Mouse (Mus musculus): Measurements from ENCODE around the gene Ntm. TPM values are rescaled to one million over a fixed set of nuclear protein-coding genes. Genes with fewer than 3 reads are reported as not detected.

The Ntm gene
- polyA plus RNA-seq, 1 experiment from 2014 or later = not detected

GRCm38 (mm10) chr9:29128416-29128815 is 834.5 kb downstream of the Ntm start:
- Histone ChIP-seq H3K36me3 (ENCODE audit: inconsistent target) (no peaks in the 10 kb centered on the region), H3K27ac (no peak overlapping the region), H3K79me2 (ENCODE audit: inconsistent target) (no peaks in the 10 kb centered on the region), H3K4me3 (ENCODE audit: inconsistent target) (no peak overlapping the region)
- 97% methylated on average over 2 of the region's 2 CpGs for WGBS (ENCODE audit: missing documents)

- Histone ChIP-seq H3K4me3 (ENCODE audit: inconsistent target) (no peak overlapping the region), H3K27ac (no peak overlapping the region), H3K36me3 (ENCODE audit: inconsistent target) (no peaks in the 10 kb centered on the region), H3K79me2 (ENCODE audit: inconsistent target) (no peaks in the 10 kb centered on the region)
- 84% methylated on average over 3 of the region's 3 CpGs for WGBS (ENCODE audit: missing documents)
Observed at GRCm38 (mm10) chr9:29124455-29124854, 838.5 kb downstream of the Ntm start.

- Histone ChIP-seq H3K4me3 (ENCODE audit: inconsistent target) (no peak overlapping the region), H3K27ac (no peak overlapping the region), H3K36me3 (ENCODE audit: inconsistent target) (no peaks in the 10 kb centered on the region), H3K79me2 (ENCODE audit: inconsistent target) (no peaks in the 10 kb centered on the region)
- WGBS (ENCODE audit: missing documents) = 86% methylated on average over 2 of the region's 2 CpGs
Observed at GRCm38 (mm10) chr9:29123828-29124227, 839.1 kb downstream of the Ntm start.

GRCm38 (mm10) chr9:29117561-29118112 is 845.3 kb downstream of the Ntm start:
- H3K36me3 ChIP-seq (ENCODE audit: inconsistent target) = no peaks in the 10 kb centered on the region
- 78% methylated on average over 1 of the region's 2 CpGs for WGBS (ENCODE audit: missing documents)
- no peak overlapping the region for H3K4me3 ChIP-seq (ENCODE audit: inconsistent target)

GRCm38 (mm10) chr9:29115337-29115736 is 847.6 kb downstream of the Ntm start:
- WGBS (ENCODE audit: missing documents) = 62% methylated on average over 2 of the region's 2 CpGs
- H3K79me2 ChIP-seq (ENCODE audit: inconsistent target) = no peaks in the 10 kb centered on the region
- H3K27ac ChIP-seq = no peak overlapping the region
- no peaks in the 10 kb centered on the region for H3K36me3 ChIP-seq (ENCODE audit: inconsistent target)
- H3K4me3 ChIP-seq (ENCODE audit: inconsistent target) = no peak overlapping the region

More at GRCm38 (mm10) chr9:29117561-29118112, 845.3 kb downstream of the Ntm start:
- Histone ChIP-seq H3K79me2 (ENCODE audit: inconsistent target) (no peaks in the 10 kb centered on the region), H3K27ac (no peak overlapping the region)

- H3K4me3 ChIP-seq (ENCODE audit: inconsistent target) = no peak overlapping the region
- 51% methylated on average over 3 of the region's 3 CpGs for WGBS (ENCODE audit: missing documents)
- H3K36me3 ChIP-seq (ENCODE audit: inconsistent target) = no peaks in the 10 kb centered on the region
- H3K27ac ChIP-seq = no peak overlapping the region
- H3K79me2 ChIP-seq (ENCODE audit: inconsistent target) = no peaks in the 10 kb centered on the region
Observed at GRCm38 (mm10) chr9:29106771-29107170, 856.2 kb downstream of the Ntm start.

- no peaks in the 10 kb centered on the region for H3K36me3 ChIP-seq (ENCODE audit: inconsistent target)
- WGBS (ENCODE audit: missing documents) = 66% methylated on average over 5 of the region's 5 CpGs
- H3K4me3 ChIP-seq (ENCODE audit: inconsistent target) = no peak overlapping the region
- H3K27ac ChIP-seq = no peak overlapping the region
- H3K79me2 ChIP-seq (ENCODE audit: inconsistent target) = no peaks in the 10 kb centered on the region
Observed at GRCm38 (mm10) chr9:29104442-29104841, 858.5 kb downstream of the Ntm start.

GRCm38 (mm10) chr9:29103993-29104392 is 858.9 kb downstream of the Ntm start:
- WGBS (ENCODE audit: missing documents) = 72% methylated on average over 6 of the region's 6 CpGs
- no peak overlapping the region for H3K27ac ChIP-seq
- no peaks in the 10 kb centered on the region for H3K36me3 ChIP-seq (ENCODE audit: inconsistent target)
- no peak overlapping the region for H3K4me3 ChIP-seq (ENCODE audit: inconsistent target)
- no peaks in the 10 kb centered on the region for H3K79me2 ChIP-seq (ENCODE audit: inconsistent target)

GRCm38 (mm10) chr9:29100624-29101023 is 862.3 kb downstream of the Ntm start:
- no peaks in the 10 kb centered on the region for H3K36me3 ChIP-seq (ENCODE audit: inconsistent target)
- no peak overlapping the region for H3K27ac ChIP-seq
- WGBS (ENCODE audit: missing documents) = 80% methylated on average over 5 of the region's 5 CpGs
- no peak overlapping the region for H3K4me3 ChIP-seq (ENCODE audit: inconsistent target)
- no peaks in the 10 kb centered on the region for H3K79me2 ChIP-seq (ENCODE audit: inconsistent target)

GRCm38 (mm10) chr9:29092443-29092842 is 870.5 kb downstream of the Ntm start:
- Histone ChIP-seq H3K4me3 (ENCODE audit: inconsistent target) (no peak overlapping the region), H3K36me3 (ENCODE audit: inconsistent target) (no peaks in the 10 kb centered on the region), H3K27ac (no peak overlapping the region), H3K79me2 (ENCODE audit: inconsistent target) (no peaks in the 10 kb centered on the region)

- Histone ChIP-seq H3K36me3 (ENCODE audit: inconsistent target) (no peaks in the 10 kb centered on the region), H3K79me2 (ENCODE audit: inconsistent target) (no peaks in the 10 kb centered on the region), H3K27ac (no peak overlapping the region), H3K4me3 (ENCODE audit: inconsistent target) (no peak overlapping the region)
- WGBS (ENCODE audit: missing documents) = 60% methylated on average over 5 of the region's 5 CpGs
Observed at GRCm38 (mm10) chr9:29088657-29089056, 874.3 kb downstream of the Ntm start.

- 78% methylated on average over 4 of the region's 4 CpGs for WGBS (ENCODE audit: missing documents)
- no peaks in the 10 kb centered on the region for H3K36me3 ChIP-seq (ENCODE audit: inconsistent target)
- H3K79me2 ChIP-seq (ENCODE audit: inconsistent target) = no peaks in the 10 kb centered on the region
- H3K27ac ChIP-seq = no peak overlapping the region
- H3K4me3 ChIP-seq (ENCODE audit: inconsistent target) = no peak overlapping the region
Observed at GRCm38 (mm10) chr9:29087656-29088055, 875.3 kb downstream of the Ntm start.

- Histone ChIP-seq H3K36me3 (ENCODE audit: inconsistent target) (no peaks in the 10 kb centered on the region), H3K79me2 (ENCODE audit: inconsistent target) (no peaks in the 10 kb centered on the region), H3K27ac (no peak overlapping the region), H3K4me3 (ENCODE audit: inconsistent target) (no peak overlapping the region)
Observed at GRCm38 (mm10) chr9:29087171-29087570, 875.8 kb downstream of the Ntm start.

GRCm38 (mm10) chr9:29075924-29076577 is 886.9 kb downstream of the Ntm start:
- no peaks in the 10 kb centered on the region for H3K36me3 ChIP-seq (ENCODE audit: inconsistent target)
- 84% methylated on average over 5 of the region's 5 CpGs for WGBS (ENCODE audit: missing documents)
- no peaks in the 10 kb centered on the region for H3K79me2 ChIP-seq (ENCODE audit: inconsistent target)
- H3K27ac ChIP-seq = no peak overlapping the region
- no peak overlapping the region for H3K4me3 ChIP-seq (ENCODE audit: inconsistent target)

GRCm38 (mm10) chr9:29075243-29075642 is 887.7 kb downstream of the Ntm start:
- H3K4me3 ChIP-seq (ENCODE audit: inconsistent target) = no peak overlapping the region
- no peak overlapping the region for H3K27ac ChIP-seq
- H3K36me3 ChIP-seq (ENCODE audit: inconsistent target) = no peaks in the 10 kb centered on the region
- WGBS (ENCODE audit: missing documents) = 74% methylated on average over 2 of the region's 2 CpGs
- no peaks in the 10 kb centered on the region for H3K79me2 ChIP-seq (ENCODE audit: inconsistent target)

GRCm38 (mm10) chr9:29074494-29074893 is 888.4 kb downstream of the Ntm start:
- WGBS (ENCODE audit: missing documents) = 76% methylated on average over 2 of the region's 2 CpGs
- Histone ChIP-seq H3K36me3 (ENCODE audit: inconsistent target) (no peaks in the 10 kb centered on the region), H3K79me2 (ENCODE audit: inconsistent target) (no peaks in the 10 kb centered on the region), H3K27ac (no peak overlapping the region), H3K4me3 (ENCODE audit: inconsistent target) (no peak overlapping the region)
